Mouse (Mus musculus) testis, postnatal 14 days (tissue): ENCODE measurements around the gene Slc35d1.
"Not testable (repeated sequence)": the region's sequence is repeated elsewhere in the genome, so short reads cannot be mapped to it uniquely, and the experiment has no call there.

Experiments
- DNase-seq: peaks from one replicate; pipeline ENCODE4 v3.0.0; 2021; ENCODE audit warnings: low spot score

Gene Slc35d1

DNA sequence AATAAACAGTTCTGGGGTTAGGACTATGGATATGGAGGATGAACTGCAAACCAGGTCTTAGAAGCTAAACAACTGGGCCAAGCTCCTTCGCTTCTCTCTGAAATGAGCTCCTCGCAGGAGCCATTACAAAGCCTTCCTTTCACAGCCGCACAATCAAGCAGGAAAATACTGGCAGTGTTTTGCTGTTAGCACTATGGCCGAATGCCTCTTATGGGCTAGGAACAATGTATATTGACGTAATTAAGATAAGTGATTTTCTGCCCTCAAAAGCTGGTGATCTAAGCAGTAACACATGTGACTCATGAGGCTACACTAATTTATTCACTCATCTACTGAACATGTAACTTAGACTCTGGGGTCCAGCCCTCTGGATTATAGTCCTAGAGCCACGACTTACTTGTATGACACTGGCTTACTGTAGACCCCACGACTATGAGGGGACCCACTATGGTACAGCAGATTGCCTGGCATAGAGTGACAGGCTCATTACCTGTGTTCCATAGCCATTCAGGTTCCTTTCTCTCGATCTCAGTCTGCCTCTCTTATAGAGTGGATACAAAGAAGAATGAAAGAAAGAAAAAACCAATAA, 34.6 kb downstream of the Slc35d1 start:
- no peak for DNase-seq

DNA sequence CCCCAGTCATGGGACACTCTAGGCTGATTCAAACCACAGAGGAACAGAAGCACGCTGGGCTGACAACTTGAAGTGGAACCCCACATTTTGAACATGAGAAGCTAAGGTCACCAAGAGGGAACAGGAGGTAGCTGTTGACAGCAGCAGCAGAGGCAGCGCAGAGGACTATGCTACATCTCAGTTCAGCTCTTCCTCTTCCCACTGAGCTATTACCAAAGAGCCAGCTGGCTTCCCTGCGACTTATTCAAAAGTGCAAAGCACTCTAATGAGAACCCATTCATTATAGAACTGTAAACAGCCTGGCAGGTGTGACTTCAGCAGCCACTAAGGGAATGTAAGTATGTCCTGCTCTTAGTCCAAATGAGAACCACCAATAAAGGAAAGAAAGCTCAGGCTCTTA, 35.4 kb downstream of the Slc35d1 start:
- DNase-seq, result no peak

DNA sequence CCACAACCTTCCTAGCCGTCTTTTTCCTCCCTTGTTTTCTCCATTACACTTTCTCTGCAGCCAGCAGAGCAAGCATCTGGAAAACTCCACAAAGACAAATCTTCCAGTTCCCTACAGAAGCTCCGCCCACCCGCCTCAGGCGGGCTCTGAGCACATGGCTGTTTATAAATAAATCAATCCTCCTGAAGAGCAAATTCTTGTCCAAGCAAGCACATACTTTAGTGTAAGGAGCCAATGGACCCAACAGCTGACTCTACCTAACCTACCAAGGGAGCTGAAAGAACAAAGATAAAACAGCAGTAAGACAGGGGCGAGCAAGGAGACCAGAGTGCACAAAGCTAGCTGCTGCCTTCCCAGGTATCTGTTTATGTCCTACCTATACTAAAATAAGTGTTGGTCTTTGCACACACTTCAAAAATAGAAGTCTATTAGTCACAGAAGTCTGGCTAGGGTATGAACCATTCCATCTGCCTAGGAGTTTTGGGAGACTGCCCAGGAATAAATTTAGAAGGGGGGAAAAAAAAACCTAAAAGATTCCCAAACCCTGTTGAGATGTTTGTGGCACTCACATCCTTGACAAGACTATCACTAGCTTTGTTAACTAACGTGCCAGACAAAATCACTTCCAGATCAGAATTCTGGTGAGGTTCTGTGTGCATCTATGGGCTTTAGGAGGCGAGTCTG, 36.2 kb downstream of the Slc35d1 start:
- DNase-seq, result no peak

DNA sequence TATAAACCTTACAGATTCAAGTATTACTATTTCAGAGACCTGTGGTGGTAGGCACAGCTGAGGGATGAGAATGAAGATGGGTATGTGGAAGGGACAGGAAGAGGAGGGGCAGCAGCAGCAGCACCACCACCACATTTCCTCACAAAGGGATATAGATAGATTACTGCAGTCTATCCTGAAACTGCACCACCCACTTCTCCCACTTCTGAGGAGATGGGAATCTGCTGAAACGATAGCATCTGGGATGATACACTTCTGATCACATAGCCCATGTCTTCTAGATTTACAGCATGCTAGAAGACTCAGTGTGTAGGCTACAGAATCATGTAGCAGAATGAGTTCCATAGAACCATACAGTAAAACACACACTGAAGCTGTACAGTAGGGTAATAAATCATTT, 37.3 kb downstream of the Slc35d1 start:
- no peak for DNase-seq

DNA sequence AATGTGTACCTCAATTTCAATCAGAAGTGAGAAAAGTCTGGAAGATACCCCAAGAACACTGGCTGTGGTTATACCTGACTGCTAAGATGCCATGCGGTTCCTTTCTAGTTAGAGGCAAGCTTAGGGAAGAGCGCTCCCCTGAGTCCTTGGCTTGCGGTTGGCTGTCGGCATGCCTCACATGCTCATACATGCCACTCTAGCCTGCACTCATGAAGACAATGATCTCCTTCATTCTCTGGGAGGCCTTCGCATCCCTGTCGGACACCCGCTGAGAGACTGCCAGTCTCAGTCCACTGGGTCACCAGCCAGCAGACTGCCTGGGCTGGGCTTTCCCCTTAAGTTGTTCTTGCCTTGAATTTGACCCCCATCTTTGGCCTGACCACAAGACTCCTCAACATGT, 41.0 kb downstream of the Slc35d1 start:
- DNase-seq, result no peak

DNA sequence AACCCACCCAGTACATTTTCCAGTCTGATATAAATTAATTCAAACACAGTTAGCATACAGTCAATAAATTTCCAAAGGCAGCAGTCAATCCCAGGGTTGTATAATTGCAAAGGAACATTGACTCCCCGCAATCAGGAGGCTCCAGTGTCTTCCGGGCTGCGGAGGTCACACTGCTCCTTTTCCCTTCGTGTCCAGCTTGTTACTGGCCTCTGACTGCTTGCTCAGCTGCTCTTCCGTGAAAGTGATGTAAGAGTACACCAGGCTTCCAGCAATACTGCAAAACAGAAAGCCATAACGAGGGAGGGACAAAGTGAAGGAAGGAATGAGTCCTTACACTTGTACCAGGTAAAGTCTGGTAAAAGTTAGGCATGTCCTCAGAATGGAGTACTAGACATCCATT, 41.5 kb downstream of the Slc35d1 start:
- DNase-seq, result no peak

DNA sequence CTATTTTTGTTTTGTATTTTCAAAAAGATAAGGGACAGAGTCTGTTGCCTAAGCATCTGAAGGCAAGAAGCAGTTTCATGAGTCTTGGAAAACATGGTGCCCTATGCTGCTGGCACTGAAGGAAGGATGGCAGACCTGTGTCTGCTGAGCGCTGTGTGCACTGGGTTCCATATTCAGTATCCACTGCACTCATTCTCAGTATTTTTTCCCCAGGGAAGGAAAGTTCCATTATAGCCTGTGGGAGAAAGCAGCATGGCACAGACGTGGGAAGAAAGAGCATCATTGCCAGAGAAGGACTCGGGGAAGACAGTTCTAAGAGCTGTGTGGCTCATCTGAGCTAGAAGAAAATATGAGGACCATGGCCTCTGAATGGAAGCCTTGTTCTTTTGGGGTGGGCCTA, 43.7 kb downstream of the Slc35d1 start:
- DNase-seq, result no peak

DNA sequence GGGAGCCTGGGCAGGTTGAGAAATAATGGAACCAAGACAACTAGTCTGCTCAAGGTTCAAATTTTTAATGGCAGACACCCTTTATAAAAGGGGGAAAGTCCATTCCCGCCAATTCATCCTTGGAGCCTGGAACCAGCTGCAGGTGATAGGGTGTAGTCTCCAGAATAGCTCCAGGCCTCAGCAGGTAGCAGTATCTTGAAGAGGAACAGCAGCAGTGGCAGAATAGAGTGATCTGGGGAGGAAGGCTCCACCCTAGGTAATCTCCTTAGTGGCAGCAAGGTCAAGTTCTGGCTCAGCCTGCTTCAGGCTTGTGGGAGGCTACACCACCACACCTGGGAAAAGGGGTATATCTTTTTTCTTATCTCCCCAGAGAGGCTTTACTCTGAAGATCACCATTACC, 48.8 kb downstream of the Slc35d1 start:
- not testable (repeated sequence) for DNase-seq

DNA sequence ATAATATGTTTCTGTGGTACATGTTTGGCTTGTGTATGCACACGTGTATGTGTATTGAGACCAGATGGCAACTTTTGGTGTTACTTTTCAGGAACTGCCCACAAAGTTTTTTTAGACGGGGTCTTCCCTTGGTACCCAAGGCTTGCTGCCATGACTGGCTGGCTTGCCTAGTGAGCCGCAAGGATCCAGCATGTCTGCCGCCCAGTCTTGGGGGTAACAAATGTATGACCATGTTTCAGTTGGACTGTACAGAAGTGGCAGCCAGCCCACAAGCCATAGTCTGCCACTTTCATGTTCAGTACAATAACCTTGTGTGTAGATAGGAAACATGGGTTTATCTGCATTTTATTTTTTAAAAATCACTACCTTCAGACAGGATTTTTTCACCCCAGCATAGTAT, 56.2 kb downstream of the Slc35d1 start:
- DNase-seq, result no peak

DNA sequence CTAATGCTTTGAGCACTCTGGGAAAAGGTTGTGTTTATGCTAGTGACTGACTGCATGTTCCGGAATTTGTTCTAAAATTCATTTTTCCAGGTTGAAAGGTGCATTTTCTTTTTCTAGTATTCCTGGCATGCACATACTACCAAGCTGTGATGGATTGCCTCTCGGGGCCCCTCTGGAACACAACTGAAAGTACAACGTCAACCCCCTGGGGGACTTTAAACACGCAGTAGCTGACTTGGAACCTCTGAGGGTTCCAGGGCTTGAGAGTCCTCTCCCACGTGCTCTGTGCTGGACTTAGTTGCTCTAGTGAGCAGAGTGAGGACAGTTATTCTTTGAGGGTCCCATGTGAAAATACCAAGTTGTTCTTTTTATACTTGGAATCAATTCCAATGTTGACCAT, 63.0 kb downstream of the Slc35d1 start:
- DNase-seq, result no peak

DNA sequence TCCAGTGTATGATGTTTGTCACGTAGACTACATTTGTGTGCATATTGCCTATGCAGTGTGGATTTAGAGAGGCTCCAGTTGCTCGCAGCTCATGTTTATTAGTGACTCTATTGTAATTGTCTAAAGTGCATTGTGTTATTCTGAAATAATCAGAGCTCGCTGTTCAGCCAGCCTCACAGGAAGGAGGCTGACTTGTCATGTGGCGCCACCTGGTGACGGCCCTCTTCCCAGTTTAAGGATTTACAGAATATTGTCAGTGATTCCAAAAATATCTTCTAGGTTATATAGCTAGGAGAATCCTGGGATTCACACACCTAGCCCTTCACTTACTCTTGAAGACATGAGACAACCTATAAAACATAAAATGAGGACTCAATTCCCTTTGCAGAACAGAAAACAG, 68.6 kb downstream of the Slc35d1 start:
- DNase-seq, result no peak

DNA sequence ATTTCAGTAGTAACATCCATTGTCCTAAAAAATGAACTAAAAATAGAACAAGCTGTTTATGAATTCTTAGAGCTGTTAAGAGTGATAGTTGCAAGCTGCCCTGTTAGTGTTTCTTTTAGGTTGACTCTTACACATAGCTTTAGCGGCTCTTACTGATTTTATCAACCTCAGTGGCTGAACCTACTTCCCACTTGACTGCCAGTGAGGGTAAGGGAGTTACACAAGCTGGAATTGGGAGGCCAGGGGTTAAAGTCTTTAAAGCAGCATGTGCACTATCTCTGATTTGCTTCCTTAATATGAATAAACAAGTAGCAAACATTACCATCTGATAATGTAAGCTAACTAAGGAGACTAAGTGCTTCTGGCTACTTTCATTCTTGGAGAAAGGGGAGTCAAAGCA, 78.0 kb downstream of the Slc35d1 start:
- DNase-seq, result no peak

DNA sequence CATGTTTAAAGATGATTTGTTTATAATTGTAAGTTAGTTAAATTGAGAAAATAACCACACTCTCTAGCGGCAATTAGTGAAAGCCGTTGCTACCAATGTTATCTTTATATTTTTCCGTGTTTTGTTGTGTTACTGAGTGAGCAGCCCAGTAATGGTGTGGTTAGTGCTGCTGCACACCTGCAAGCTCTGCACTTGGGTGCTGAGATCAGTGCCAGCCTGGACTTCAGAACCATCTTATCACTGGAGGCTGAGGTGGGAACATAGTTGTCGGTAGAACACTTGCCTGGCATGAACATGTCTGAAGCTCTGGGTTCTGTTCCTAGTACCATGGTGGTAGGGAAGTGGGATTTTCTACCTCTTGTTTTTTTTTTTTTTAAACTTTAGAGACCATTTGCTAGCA, 88.4 kb downstream of the Slc35d1 start:
- DNase-seq, result no peak

DNA sequence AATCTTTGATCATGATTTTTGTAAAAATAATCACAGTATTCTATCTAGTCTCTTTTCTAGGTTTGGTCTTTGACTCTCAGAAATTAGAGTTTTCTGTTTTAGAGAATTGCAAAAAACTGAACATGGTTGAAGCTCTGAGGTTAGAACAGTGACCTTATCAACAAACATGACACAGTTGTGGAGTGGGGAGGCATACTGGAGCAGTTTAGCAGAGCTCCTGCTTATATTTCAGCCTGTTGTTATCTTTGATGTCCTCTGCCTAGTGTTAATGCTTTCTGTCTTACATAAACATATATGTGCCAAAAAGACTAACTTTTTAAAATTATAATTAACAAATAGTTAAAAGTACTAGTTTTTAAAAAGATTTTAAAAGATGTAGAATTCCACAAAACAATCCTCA, 91.4 kb downstream of the Slc35d1 start:
- DNase-seq, result no peak

DNA sequence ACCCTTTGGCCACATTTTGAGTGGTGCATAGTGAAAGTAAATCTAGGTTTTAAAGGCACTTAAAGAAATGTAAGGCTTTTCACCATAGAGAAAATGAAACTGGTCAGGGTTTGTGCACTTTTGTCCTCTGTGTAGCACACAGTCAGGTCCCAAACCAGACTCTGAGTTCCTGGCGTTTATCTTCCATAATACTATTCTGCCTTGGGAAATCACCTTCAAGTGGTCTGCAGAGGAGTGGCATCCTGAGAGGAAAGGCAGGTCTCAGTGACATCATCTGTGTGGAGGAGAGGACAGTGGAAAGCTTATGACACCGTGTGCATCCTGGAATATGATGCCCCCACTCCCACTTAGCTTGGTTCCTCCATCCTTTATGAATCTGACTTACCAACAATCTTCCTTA, 91.9 kb downstream of the Slc35d1 start:
- DNase-seq, result no peak

DNA sequence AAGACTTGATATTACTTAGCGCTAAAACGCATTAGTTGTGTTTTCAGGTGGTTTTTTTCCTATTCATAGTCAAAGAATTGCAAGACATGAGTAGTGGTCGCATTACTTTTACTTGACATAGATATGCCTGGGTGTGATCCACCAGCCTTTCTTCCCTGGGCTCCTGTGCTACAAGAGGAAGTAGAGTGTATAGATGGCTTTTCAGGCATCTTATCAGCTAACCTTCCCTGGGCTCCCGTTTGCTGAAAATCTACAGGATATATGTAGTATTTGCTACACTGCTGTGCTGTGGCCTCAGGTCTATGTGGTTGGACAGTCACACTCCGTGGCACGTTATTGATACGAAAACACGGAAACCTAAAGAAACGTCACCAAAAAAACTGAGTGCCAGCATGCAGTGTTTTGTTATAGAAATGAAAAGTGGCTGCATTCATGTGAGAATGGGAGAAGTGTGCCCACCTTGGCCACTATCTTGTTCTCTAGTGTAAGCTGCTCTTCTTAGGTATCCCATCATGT, 94.0 kb downstream of the Slc35d1 start:
- DNase-seq, result no peak
